Mouse (Mus musculus): Measurements from ENCODE around the gene Htra1.

DNA sequence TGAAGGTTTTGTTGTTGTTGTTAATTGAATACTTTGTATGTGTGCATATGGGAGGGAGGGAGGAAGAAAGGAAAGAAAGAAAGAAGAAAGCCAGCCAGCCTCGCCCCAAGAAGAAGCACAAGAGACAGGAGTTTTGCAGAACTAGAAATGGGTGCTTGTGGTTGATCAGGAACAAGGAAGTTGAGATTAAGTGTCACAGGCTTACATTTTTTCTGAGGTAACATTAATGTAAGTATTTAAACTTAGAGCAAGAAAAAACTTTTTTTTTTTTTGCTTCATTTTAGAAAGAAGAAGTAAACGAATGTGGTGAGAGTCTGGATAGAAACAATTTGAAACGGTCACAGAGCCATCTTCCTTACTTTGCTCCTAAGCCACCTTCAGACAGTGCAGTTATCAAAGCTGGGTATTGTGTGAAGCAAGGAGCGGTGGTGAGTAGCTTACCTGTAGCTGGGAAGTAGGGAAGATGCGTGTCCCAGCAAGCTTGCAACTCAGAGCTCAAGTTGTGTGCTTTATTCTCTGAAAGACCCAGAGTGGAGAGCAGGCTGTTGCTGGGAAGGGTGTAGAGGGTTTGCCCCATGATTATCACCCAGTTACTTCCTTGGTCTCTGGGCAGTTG lies 35.6 kb upstream of the Htra1 start:
- TF ChIP-seq CTCF (conservative IDR thresholded peaks at IDR 0.05; ENCODE audit: insufficient read depth, insufficient read length, low read depth, low read length) = no peak
- TF ChIP-seq POLR2A (IDR thresholded peaks at IDR 0.05; ENCODE audit: low read depth, low read length) = no peak
